Mouse (Mus musculus) gastrocnemius, adult 8-10 months (tissue): ENCODE measurements around the gene Nipsnap2. TPM values are rescaled to one million over a fixed set of nuclear protein-coding genes. Genes with fewer than 3 reads are reported as not detected.

ENCODE experiments used
- total RNA-seq, 4 experiments: library from RNA; stranded (reverse); gene quantifications; 2 replicates each; pipeline ENCODE4 v1.2.4; 2022

Gene Nipsnap2
- total RNA-seq, 4 experiments from 2014 or later = 494 to 562 (median 513) TPM

Other genes starting within 250 kb of the Nipsnap2 start
- gene Sfswap, start 223.8 kb upstream of the Nipsnap2 start, total RNA-seq = 10 to 100 TPM; 16.5 to 23.9 (median 19.9) TPM
- gene Mmp17, start 140.9 kb upstream of the Nipsnap2 start, total RNA-seq = under 1 TPM; 0.22 to 0.58 (median 0.40) TPM
- 1 to 10 TPM; 2.1 to 2.6 (median 2.4) TPM for gene Zfp11, start 55.0 kb upstream of the Nipsnap2 start, total RNA-seq
- not detected for gene Sept14, start 16.6 kb upstream of the Nipsnap2 start, total RNA-seq
- 10 to 100 TPM; 51.7 to 62.7 (median 57.5) TPM for gene Mrps17, start 9.6 kb upstream of the Nipsnap2 start, total RNA-seq
- gene Psph, start 62.4 kb downstream of the Nipsnap2 start, total RNA-seq = 10 to 100 TPM; 11.6 to 15.4 (median 14.8) TPM
- gene Sumf2, start 121.9 kb downstream of the Nipsnap2 start, total RNA-seq = 10 to 100 TPM in 2 of 4 experiments, 1 to 10 TPM in 2; 6.7 to 13.1 (median 10.5) TPM
- 100 to 1,000 TPM; 640 to 672 (median 655) TPM for gene Chchd2, start 162.4 kb downstream of the Nipsnap2 start, total RNA-seq
- under 1 TPM; 0.25 to 0.59 (median 0.46) TPM for gene Zbed5, start 170.7 kb downstream of the Nipsnap2 start, total RNA-seq
- 100 to 1,000 TPM; 317 to 357 (median 343) TPM for gene Phkg1, start 173.5 kb downstream of the Nipsnap2 start, total RNA-seq
- gene Nupr1l, start 183.5 kb downstream of the Nipsnap2 start, total RNA-seq = under 1 TPM in 1 of 4 experiments, not detected in 3; 0.44 TPM
- 10 to 100 TPM; 22.4 to 29.6 (median 24.0) TPM for gene Vkorc1l1, start 216.9 kb downstream of the Nipsnap2 start, total RNA-seq